Mouse (Mus musculus): ENCODE measurements around the gene Gm49361.

GRCm38 (mm10) chr14:57712884-57713283 is 33.0 kb downstream of the Gm49361 start:
- no peak for TF ChIP-seq CTCF (IDR thresholded peaks at IDR 0.05; ENCODE audit: low read depth)
- TF ChIP-seq EP300 (IDR thresholded peaks at IDR 0.05; ENCODE audit: low read depth), result no peak
